Mouse (Mus musculus) kidney, adult 2 months (tissue): Measurements from ENCODE around the gene Cyp4a14. TPM values are rescaled to one million over a fixed set of nuclear protein-coding genes. Genes with fewer than 3 reads are reported as not detected.
A peak's percentile ranks its signal among the peaks of the same experiment; 100 is the strongest.
"Not testable (repeated sequence)": the region's sequence is repeated elsewhere in the genome, so short reads cannot be mapped to it uniquely, and the experiment has no call there.

Experiments
- DNase-seq: peaks from one replicate; pipeline ENCODE4 v3.0.0; 2021
- H3K27ac ChIP-seq: fragments of 200-500 bp; 2 replicates; pipeline ENCODE4 v1.5.1; 2012; ENCODE audit warnings: low read depth, low read length, control low read depth, inconsistent platforms; ENCODE audit not compliant: insufficient read depth
- H3K27me3 ChIP-seq: fragments of 200-500 bp; replicated peaks from 2 replicates; pipeline ENCODE4 v1.6.1; 2012; ENCODE audit warnings: mild to moderate bottlenecking, moderate library complexity, low read length, inconsistent platforms; ENCODE audit not compliant: control insufficient read depth, insufficient read depth
- H3K36me3 ChIP-seq: fragments of 200-500 bp; 2 replicates; pipeline ENCODE4 v1.6.1; 2012; ENCODE audit warnings: mild to moderate bottlenecking, moderate library complexity, low read length, inconsistent platforms; ENCODE audit not compliant: control insufficient read depth, insufficient read depth
- H3K4me1 ChIP-seq: fragments of 200-500 bp; 2 replicates; pipeline ENCODE4 v1.6.1; 2011; ENCODE audit warnings: low read length; ENCODE audit not compliant: control insufficient read depth, insufficient read depth
- H3K4me3 ChIP-seq: fragments of 200-500 bp; 2 replicates; pipeline ENCODE4 v1.5.1; 2011; ENCODE audit warnings: mild to moderate bottlenecking, low read depth, low read length, control low read depth; ENCODE audit not compliant: insufficient read depth
- CTCF ChIP-seq: fragments of 200-500 bp; conservative IDR thresholded peaks from 2 replicates; pipeline ENCODE4 v1.5.1; 2011; ENCODE audit warnings: low read depth, mild to moderate bottlenecking, control low read depth, low read length, moderate library complexity, mixed read lengths; ENCODE audit not compliant: insufficient read depth, insufficient read length
- POLR2A ChIP-seq: fragments of 200-500 bp; IDR thresholded peaks from one replicate; pipeline ENCODE4 v1.6.1; 2011; ENCODE audit warnings: low read depth, low read length, control low read depth
- WGBS: fragments of 180-500 bp; shearing (Covaris S2); methylation state at CpG from one replicate; pipeline ENCODE4 v1.1.7; 2018; 5-methylcytosine and 5-hydroxymethylcytosine counted together
- polyA plus RNA-seq: library from polyadenylated mRNA; depleted of rRNA; stranded (reverse); fragments of >200 nt; gene quantifications from 2 replicates; pipeline ENCODE4 v1.2.3, GENCODE M21; 2012; rRNA removed

Gene Cyp4a14
- 258 and 331 TPM in 2 replicates for polyA plus RNA-seq

DNA sequence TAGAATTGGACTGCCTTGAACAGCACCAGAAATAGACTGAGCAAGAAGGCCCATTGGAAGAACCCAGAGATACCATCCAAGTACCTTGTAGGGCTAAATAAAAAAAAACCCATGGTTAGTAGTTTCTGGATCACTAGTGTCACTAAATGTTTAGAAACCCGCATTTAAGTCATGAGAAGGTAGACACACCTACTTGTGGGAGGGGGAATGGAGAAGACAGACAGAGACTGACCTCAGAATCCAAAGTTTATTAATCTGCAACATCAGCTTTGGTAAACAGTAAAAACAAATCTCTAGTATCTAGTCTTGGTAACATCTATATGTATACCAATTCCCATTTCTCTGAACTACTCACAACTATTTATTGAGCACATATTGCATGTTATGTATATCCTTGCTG is at the start of gene Cyp4a14:
Gene Cyp4a14 (minus strand): TSS at position 142 of the 400 bp plus-strand sequence.
- peak; percentile 47 for DNase-seq
- Histone ChIP-seq H3K36me3 (no peaks in the 10 kb centered on the region), H3K27ac (no peak within 1 kb of the TSS), H3K27me3 (no peaks in the 10 kb centered on the region; the same call in 1 of the 2 replicates), H3K4me1 (peaks cover 5% of the 10 kb centered on the region; the same call in 1 of the 2 replicates), H3K4me3 (no peak within 1 kb of the TSS)
- 59% methylated on average over 1 of the region's 1 CpGs for WGBS
- TF ChIP-seq CTCF (no peak), POLR2A (no peak)

DNA sequence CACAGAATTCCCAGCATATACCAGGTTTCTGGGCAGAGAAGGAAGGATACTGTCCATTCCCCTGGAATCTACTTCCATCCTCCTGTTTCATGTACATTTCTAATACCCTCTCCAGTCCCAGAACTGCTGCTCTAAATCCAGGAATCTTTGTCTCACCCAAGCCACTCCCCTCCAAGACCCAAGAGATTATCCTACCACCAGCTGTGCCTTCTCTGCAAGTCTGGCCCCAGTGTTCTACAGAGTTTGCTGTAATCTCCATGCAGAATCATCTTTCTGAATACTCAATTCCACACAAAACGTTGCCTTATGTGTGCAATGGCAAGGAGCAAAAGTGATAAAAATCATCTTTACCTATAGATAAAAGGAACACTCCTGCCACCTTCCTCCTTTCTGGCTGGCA is 49.2 kb upstream of the Cyp4a14 start:
- H3K27me3 ChIP-seq, result no peaks in the 10 kb centered on the region
- 55% methylated on average over 1 of the region's 1 CpGs for WGBS
- H3K36me3 ChIP-seq, result no peaks in the 10 kb centered on the region
- TF ChIP-seq CTCF (no peak), POLR2A (no peak)
- H3K4me3 ChIP-seq, result no peak overlapping the region
- DNase-seq, result no peak
- no peak overlapping the region for H3K27ac ChIP-seq
- H3K4me1 ChIP-seq, result no peaks in the 10 kb centered on the region

DNA sequence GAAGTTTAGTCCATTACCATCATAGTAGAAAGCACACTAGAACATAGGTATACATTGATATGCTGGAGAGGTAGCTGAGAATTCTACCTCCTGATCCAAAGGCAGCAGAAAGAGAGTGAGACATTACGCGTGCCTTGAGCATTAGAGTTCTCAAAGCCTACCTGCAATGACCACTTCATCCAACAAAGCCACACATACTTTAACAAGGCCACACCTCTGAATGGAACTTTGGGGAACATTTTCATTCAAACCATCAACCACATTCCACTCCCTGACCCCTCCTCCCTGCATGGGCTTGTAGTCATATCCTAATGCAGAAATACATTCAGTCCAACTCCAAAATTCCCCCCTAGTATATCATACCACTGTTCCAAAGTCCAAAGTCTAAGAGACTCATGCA is 25.8 kb upstream of the Cyp4a14 start:
- Histone ChIP-seq H3K4me3 (no peak overlapping the region), H3K27ac (no peak overlapping the region), H3K27me3 (no peaks in the 10 kb centered on the region), H3K4me1 (peaks cover 9% of the 10 kb centered on the region; the same call in 1 of the 2 replicates), H3K36me3 (no peaks in the 10 kb centered on the region)
- WGBS, result 98% methylated on average over 2 of the region's 2 CpGs
- no peak for DNase-seq
- TF ChIP-seq POLR2A, result no peak
- TF ChIP-seq CTCF, result no peak

DNA sequence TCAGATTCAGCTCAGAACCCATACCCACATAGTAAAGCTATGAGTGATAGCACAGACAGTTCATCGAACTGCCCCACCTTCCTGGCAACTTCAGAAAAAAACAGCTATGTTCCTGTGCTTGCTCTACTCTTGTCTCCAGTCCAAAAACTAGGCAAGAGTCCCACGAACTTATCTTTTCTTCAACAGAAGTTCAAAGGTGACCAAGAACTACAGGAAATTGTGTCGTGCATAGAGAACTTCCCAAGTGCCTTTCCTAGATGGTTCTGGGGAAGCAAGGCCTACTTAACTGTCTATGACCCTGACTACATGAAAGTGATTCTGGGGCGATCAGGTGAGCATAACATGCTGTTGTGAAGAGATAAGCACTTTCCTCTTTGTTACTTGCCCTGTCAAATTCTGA is 23.5 kb upstream of the Cyp4a14 start:
- WGBS, result 45% methylated on average over 4 of the region's 4 CpGs
- TF ChIP-seq POLR2A (no peak), CTCF (no peak)
- no peaks in the 10 kb centered on the region for H3K27me3 ChIP-seq
- no peaks in the 10 kb centered on the region for H3K36me3 ChIP-seq
- no peak overlapping the region for H3K4me3 ChIP-seq
- peaks cover 9% of the 10 kb centered on the region; the same call in 1 of the 2 replicates for H3K4me1 ChIP-seq
- no peak overlapping the region for H3K27ac ChIP-seq
- DNase-seq, result peak; percentile 17

DNA sequence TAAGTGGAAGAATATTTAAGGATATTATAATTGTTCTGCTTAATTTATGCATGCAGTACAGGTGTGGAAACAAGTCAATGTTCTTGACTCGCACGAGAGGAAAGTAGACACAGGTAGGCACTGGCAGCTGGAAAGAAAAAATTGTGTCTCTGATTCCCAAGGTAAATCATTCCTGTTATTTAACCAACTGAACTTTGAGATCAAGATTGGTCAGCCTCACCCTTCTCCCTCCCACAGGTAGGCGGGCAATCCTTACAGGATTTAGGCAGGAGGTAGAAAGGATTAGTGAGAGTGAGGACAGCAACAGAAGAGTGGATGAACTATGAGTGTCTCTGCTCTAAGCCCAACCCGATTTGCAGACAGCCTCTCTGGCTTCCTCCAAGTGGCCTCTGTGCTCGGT is 22.1 kb upstream of the Cyp4a14 start, which contains the start of gene Cyp4a10:
Gene Cyp4a10 (plus strand): TSS at position 265 of the 400 bp plus-strand sequence.
- Histone ChIP-seq H3K27ac (0 out of 2 replicates have a peak within 1 kb of the TSS, but pooled peaks have one; percentile 35), H3K4me3 (peak within 1 kb of the TSS; percentile 13; the same call in 1 of the 2 replicates), H3K4me1 (peaks cover 12% of the 10 kb centered on the region; the same call in 1 of the 2 replicates)
- H3K36me3 ChIP-seq, H3K27me3 ChIP-seq: not testable (repeated sequence)
- WGBS, result 63% methylated on average over 5 of the region's 5 CpGs
- peak; percentile 79 for DNase-seq

DNA sequence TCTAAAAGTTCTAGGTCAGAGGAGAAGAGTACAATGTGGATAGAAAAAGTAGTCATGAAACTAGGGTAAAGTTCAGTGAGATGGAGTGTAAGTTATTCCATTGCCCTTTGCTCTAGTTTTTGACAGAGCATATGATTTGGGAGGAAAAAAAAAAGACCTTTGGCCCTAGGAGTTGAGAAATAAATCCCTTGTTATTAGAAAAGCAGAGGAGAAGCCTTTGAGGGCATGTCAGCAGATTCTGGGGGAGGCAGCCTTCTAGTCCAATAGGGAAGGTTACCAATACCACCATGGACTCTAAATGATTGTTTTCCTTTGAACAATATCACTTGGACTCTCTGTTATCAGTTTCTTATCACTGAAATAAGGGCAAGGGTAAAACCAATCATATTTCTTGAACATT is 18.0 kb upstream of the Cyp4a14 start:
- H3K27ac ChIP-seq, result peak overlapping the region; percentile 80; the same call in 1 of the 2 replicates
- H3K4me3 ChIP-seq, H3K4me1 ChIP-seq, H3K27me3 ChIP-seq, H3K36me3 ChIP-seq: not testable (repeated sequence)
- DNase-seq, result peak; percentile 85

DNA sequence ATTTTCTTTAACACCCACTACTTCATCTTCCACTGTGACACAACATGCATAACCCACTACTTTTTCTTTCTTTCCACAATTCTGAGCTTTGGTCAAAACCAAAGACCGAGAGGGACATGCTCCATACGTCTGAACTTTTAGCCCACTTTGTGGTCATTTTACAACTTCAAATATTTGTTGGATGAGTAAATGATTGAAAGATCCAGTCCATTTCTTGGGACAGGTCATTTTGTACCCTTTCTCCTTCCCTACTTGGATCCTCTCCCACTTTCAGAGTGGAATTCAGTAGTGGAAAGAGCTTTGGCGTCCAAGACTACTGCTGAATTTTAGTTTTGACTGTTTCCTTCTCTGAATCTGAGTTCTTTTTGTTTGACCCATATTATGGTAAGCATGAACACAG is 1.5 kb upstream of the Cyp4a14 start:
- Histone ChIP-seq H3K27ac (peak overlapping the region; percentile 83), H3K27me3 (no peaks in the 10 kb centered on the region; the same call in 1 of the 2 replicates), H3K36me3 (no peaks in the 10 kb centered on the region), H3K4me3 (no peak overlapping the region), H3K4me1 (peaks cover 5% of the 10 kb centered on the region; the same call in 1 of the 2 replicates)
- WGBS, result 47% methylated on average over 3 of the region's 3 CpGs
- peak; percentile 84 for DNase-seq
- TF ChIP-seq POLR2A (no peak), CTCF (no peak)

DNA sequence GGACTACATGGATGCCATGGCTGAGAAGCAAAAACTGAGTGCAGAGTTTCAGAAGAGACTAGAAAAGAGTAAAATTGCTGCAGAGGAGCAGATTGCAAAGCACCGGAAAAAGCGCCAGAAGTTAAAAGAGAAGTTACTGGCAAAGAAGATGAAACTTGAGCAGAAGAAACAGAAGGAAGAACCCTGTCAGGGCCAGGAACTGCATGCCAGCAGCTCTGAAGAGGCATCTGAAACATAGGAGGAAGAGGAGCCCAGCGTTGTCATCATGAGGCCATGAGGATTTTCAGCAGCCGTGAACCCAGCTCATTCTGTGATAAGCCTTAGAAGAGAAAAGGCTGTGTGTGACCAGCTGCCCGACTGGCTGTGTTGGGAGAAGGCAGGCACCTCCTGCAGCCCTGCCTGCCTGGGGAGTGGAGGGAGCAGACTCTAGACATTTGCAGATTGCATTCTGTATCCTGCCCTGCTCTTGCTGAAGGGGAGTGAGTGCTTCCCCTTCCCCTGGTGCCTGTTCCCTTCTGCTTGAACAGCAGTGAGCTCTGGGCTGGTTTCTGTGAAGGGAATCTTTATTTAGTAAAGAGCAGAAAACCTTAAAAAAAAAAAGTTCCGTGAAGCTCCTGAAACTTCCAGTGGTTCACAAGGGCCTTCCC is 14.8 kb downstream of the Cyp4a14 start:
- DNase-seq, result no peak
- Histone ChIP-seq H3K4me3 (no peak overlapping the region), H3K4me1 (no peaks in the 10 kb centered on the region), H3K27ac (no peak overlapping the region), H3K27me3 (no peaks in the 10 kb centered on the region), H3K36me3 (no peaks in the 10 kb centered on the region)
- no peak for TF ChIP-seq CTCF
- no peak for TF ChIP-seq POLR2A
- 74% methylated on average over 6 of the region's 6 CpGs for WGBS
